Mouse (Mus musculus) CH12.LX (cell line): Measurements from ENCODE around the gene Olfr625-ps1. TPM values are rescaled to one million over a fixed set of nuclear protein-coding genes. Genes with fewer than 3 reads are reported as not detected.

ENCODE experiments used
- DNase-seq: peaks from one replicate; pipeline ENCODE4 v3.0.0-alpha.2; 2013; ENCODE audit errors: extremely low read depth
- H3K27ac ChIP-seq: 2 replicates; pipeline ENCODE4 v1.5.1; 2012; ENCODE audit warnings: low read depth, mild to moderate bottlenecking, control low read depth, moderate library complexity; ENCODE audit not compliant: insufficient read depth
- H3K27me3 ChIP-seq: replicated peaks from 2 replicates; pipeline ENCODE3; 2012; ENCODE audit warnings: inconsistent platforms
- H3K36me3 ChIP-seq, 2 experiments: replicated peaks in 1 of 2; 2 replicates each; pipeline versions ENCODE3 to v1.6.1; 2012; ENCODE audit warnings: inconsistent platforms in 1 of 2, low read length in 1 of 2, mild to moderate bottlenecking in 1 of 2, mixed read lengths in 1 of 2, moderate library complexity in 1 of 2; ENCODE audit not compliant: control insufficient read depth in 1 of 2, insufficient read depth in 1 of 2
- H3K4me1 ChIP-seq, 2 experiments: 2 replicates each; pipeline ENCODE4 v1.6.1; 2012; ENCODE audit warnings: inconsistent platforms in 1 of 2, moderate library complexity in 1 of 2; ENCODE audit not compliant: insufficient read depth in 2 of 2, control insufficient read depth in 1 of 2
- H3K4me2 ChIP-seq: 2 replicates; pipeline ENCODE4 v1.6.1; 2012; ENCODE audit warnings: low read depth, mild to moderate bottlenecking, control low read depth; ENCODE audit not compliant: poor library complexity, insufficient read depth, severe bottlenecking
- H3K4me3 ChIP-seq, 3 experiments: fragments of 150-350 bp in 1 of 3; sonication (generic) in 1 of 3; replicated peaks in 1 of 3; 2 replicates each; pipeline versions ENCODE3 to v1.5.1; 2011 to 2012; ENCODE audit warnings: low read depth in 2 of 3, low read length in 2 of 3, mild to moderate bottlenecking in 2 of 3, moderate library complexity in 2 of 3, control low read depth in 1 of 3, improper control_type of control experiment in 1 of 3, inconsistent platforms in 1 of 3, mixed read lengths in 1 of 3; ENCODE audit not compliant: poor library complexity in 1 of 3
- H3K79me2 ChIP-seq: replicated peaks from 2 replicates; pipeline ENCODE4 v1.6.1; 2012; ENCODE audit warnings: mild to moderate bottlenecking, moderate library complexity; ENCODE audit not compliant: control insufficient read depth, poor library complexity, insufficient read depth, severe bottlenecking; ENCODE audit errors: extremely low read depth
- H3K9ac ChIP-seq: 2 replicates; pipeline ENCODE4 v1.6.1; 2012; ENCODE audit warnings: low read depth, mild to moderate bottlenecking, control low read depth, moderate library complexity; ENCODE audit not compliant: insufficient read depth
- H3K9me3 ChIP-seq: replicated peaks from 2 replicates; pipeline ENCODE3; 2012; ENCODE audit warnings: low read length, inconsistent platforms, mixed read lengths
- BHLHE40 ChIP-seq: IDR thresholded peaks from 2 replicates; pipeline ENCODE4 v1.6.1; 2011; ENCODE audit warnings: mild to moderate bottlenecking, low read depth, low read length, improper control_type of control experiment
- CHD1 ChIP-seq: IDR thresholded peaks from 2 replicates; pipeline ENCODE4 v1.6.1; 2012; ENCODE audit warnings: low read depth, low read length, improper control_type of control experiment, inconsistent platforms
- CHD2 ChIP-seq: IDR thresholded peaks from 2 replicates; pipeline ENCODE4 v1.6.1; 2011; ENCODE audit warnings: low read length, improper control_type of control experiment
- CTCF ChIP-seq, 2 experiments: IDR thresholded peaks in 1 of 2; conservative IDR thresholded peaks in 1 of 2; 2 replicates each; pipeline ENCODE4 v1.5.1; 2011 to 2012; ENCODE audit warnings: low read depth in 2 of 2, low read length in 2 of 2, improper control_type of control experiment in 1 of 2, inconsistent platforms in 1 of 2, mild to moderate bottlenecking in 1 of 2, moderate library complexity in 1 of 2
- E2F4 ChIP-seq: IDR thresholded peaks from 2 replicates; pipeline ENCODE4 v1.6.1; 2011; ENCODE audit warnings: low read depth, low read length, improper control_type of control experiment; ENCODE audit not compliant: insufficient replicate concordance
- ELF1 ChIP-seq: IDR thresholded peaks from 2 replicates; pipeline ENCODE4 v1.6.1; 2014; ENCODE audit warnings: low read depth, mild to moderate bottlenecking, inconsistent platforms, low read length, improper control_type of control experiment
- GABPA ChIP-seq: IDR thresholded peaks from 2 replicates; pipeline ENCODE4 v1.6.1; 2012; ENCODE audit warnings: low read depth, low read length, improper control_type of control experiment, inconsistent platforms; ENCODE audit not compliant: insufficient replicate concordance
- JUN ChIP-seq: IDR thresholded peaks from 2 replicates; pipeline ENCODE4 v1.6.1; 2011; ENCODE audit warnings: low read depth, mild to moderate bottlenecking, low read length, improper control_type of control experiment, moderate library complexity; ENCODE audit not compliant: insufficient read depth
- KAT2A ChIP-seq: IDR thresholded peaks from 2 replicates; pipeline ENCODE4 v1.6.1; 2012; ENCODE audit warnings: low read length, improper control_type of control experiment, inconsistent platforms; ENCODE audit not compliant: insufficient replicate concordance
- MAFK ChIP-seq: IDR thresholded peaks from 2 replicates; pipeline ENCODE4 v1.6.1; 2011; ENCODE audit warnings: low read length, improper control_type of control experiment; ENCODE audit not compliant: insufficient replicate concordance
- MAX ChIP-seq: IDR thresholded peaks from 2 replicates; pipeline ENCODE4 v1.6.1; 2011; ENCODE audit warnings: low read length, improper control_type of control experiment
- MEF2A ChIP-seq: IDR thresholded peaks from 2 replicates; pipeline ENCODE4 v1.6.1; 2014; ENCODE audit warnings: low read depth, mild to moderate bottlenecking, inconsistent platforms, low read length, improper control_type of control experiment, borderline replicate concordance
- MYC ChIP-seq: IDR thresholded peaks from 2 replicates; pipeline ENCODE4 v1.6.1; 2011; ENCODE audit warnings: low read depth, mild to moderate bottlenecking, improper control_type of control experiment, low read length
- NRF1 ChIP-seq: IDR thresholded peaks from 2 replicates; pipeline ENCODE4 v1.6.1; 2014; ENCODE audit warnings: low read depth, mild to moderate bottlenecking, inconsistent platforms, low read length, improper control_type of control experiment, moderate library complexity
- PAX5 ChIP-seq: IDR thresholded peaks from 2 replicates; pipeline ENCODE4 v1.6.1; 2012; ENCODE audit warnings: low read length, inconsistent platforms, mixed read lengths
- POLR2A ChIP-seq: IDR thresholded peaks from 2 replicates; pipeline ENCODE4 v1.6.1; 2011; ENCODE audit warnings: low read depth, mild to moderate bottlenecking, improper control_type of control experiment, low read length
- RAD21 ChIP-seq: IDR thresholded peaks from 2 replicates; pipeline ENCODE4 v1.6.1; 2011; ENCODE audit warnings: low read depth, mild to moderate bottlenecking, low read length, improper control_type of control experiment, moderate library complexity
- RCOR1 ChIP-seq: conservative IDR thresholded peaks from 2 replicates; pipeline ENCODE4 v1.6.1; 2012; ENCODE audit warnings: low read depth, mild to moderate bottlenecking, inconsistent platforms, low read length, improper control_type of control experiment
- UBTF ChIP-seq: IDR thresholded peaks from 2 replicates; pipeline ENCODE4 v1.6.1; 2012; ENCODE audit warnings: low read depth, mild to moderate bottlenecking, inconsistent platforms, low read length, improper control_type of control experiment, moderate library complexity
- USF1 ChIP-seq: IDR thresholded peaks from 2 replicates; pipeline ENCODE4 v1.6.1; 2014; ENCODE audit warnings: low read depth, mild to moderate bottlenecking, inconsistent platforms, low read length, improper control_type of control experiment
- ZMIZ1 ChIP-seq: IDR thresholded peaks from 2 replicates; pipeline ENCODE4 v1.6.1; 2012; ENCODE audit warnings: low read depth, mild to moderate bottlenecking, inconsistent platforms, low read length, improper control_type of control experiment
- ZNF384 ChIP-seq: IDR thresholded peaks from 2 replicates; pipeline ENCODE4 v1.6.1; 2012; ENCODE audit warnings: low read depth, low read length, improper control_type of control experiment, inconsistent platforms
- dilution Hi-C: fragments of 300-500 bp; cut with MboI; formaldehyde crosslinking; loops from 2 replicates; pipeline ENCODE4 v1.14.3; 2020; ENCODE audit warnings: low sequenced_read_pairs; ENCODE audit not compliant: extremely low pct_unique_long_range_greater_than_20kb, extremely low pct_ligation_motif_present
- in situ Hi-C: fragments of 300-500 bp; cut with MboI; formaldehyde crosslinking; loops from 3 replicates; pipeline ENCODE4 v1.14.3; 2019; ENCODE audit warnings: low sequenced_read_pairs, low pct_ligation_motif_present, low pct_unique_long_range_greater_than_20kb, mixed read lengths
- polyA plus RNA-seq: library from polyadenylated mRNA; unstranded; fragments of >175 nt; gene quantifications from 2 replicates; pipeline ENCODE4 v1.2.1, GENCODE M21; 2012; ENCODE audit warnings: low read depth; ENCODE audit not compliant: insufficient read length
- total RNA-seq, 2 experiments: library from RNA; depleted of rRNA; stranded (reverse); fragments of 300-350 nt in 1 of 2; fragments of >200 nt in 1 of 2; gene quantifications; 2 replicates each; pipeline ENCODE4 v1.2.3; 2012 to 2014

Olfr625-ps1 gene
- total and polyA plus RNA-seq, 3 experiments, result not detected

GRCm38 (mm10) chr7:103642602-103643001 is 39.9 kb upstream of the Olfr625-ps1 start, which contains the start of gene Olfr622:
Gene Olfr622, minus strand, starts transcription at chr7:103642702.
- no peak within 1 kb of the TSS for H3K4me3 ChIP-seq
- no peak for DNase-seq
- TF ChIP-seq CHD1 (no peak), ZMIZ1 (no peak), JUN (no peak), BHLHE40 (no peak), MAX (no peak), CTCF (conservative IDR thresholded peaks at IDR 0.05 in 1 of 2, IDR thresholded peaks at IDR 0.05 in 1 of 2; ENCODE audit: low read depth in 2 of 2, low read length in 2 of 2) (no peak), NRF1 (no peak), KAT2A (no peak), POLR2A (no peak), MEF2A (no peak), MAFK (no peak), USF1 (no peak), GABPA (no peak), UBTF (no peak), RCOR1 (no peak), PAX5 (no peak), E2F4 (no peak), ZNF384 (no peak)
- no peaks in the 10 kb centered on the region for H3K36me3 ChIP-seq
- peaks cover 3% of the 10 kb centered on the region for H3K27me3 ChIP-seq
- no peaks in the 10 kb centered on the region for H3K9me3 ChIP-seq
- H3K4me1 ChIP-seq, result no peaks in the 10 kb centered on the region
- no peaks in the 10 kb centered on the region for H3K79me2 ChIP-seq
- H3K9ac ChIP-seq, result no peak within 1 kb of the TSS
- no peak within 1 kb of the TSS for H3K27ac ChIP-seq
- dilution Hi-C loops (no loop called here), in situ Hi-C loops (no loop called here)
- no peak within 1 kb of the TSS for H3K4me2 ChIP-seq

- H3K27me3 ChIP-seq, result peaks cover 3% of the 10 kb centered on the region
- H3K27ac ChIP-seq, result no peak overlapping the region
- H3K4me2 ChIP-seq, result no peak overlapping the region
- in situ Hi-C loops (no loop called here), dilution Hi-C loops (no loop called here)
- DNase-seq, result no peak
- H3K9me3 ChIP-seq, result no peaks in the 10 kb centered on the region
- no peaks in the 10 kb centered on the region for H3K79me2 ChIP-seq
- H3K4me3 ChIP-seq, result no peak overlapping the region
- no peak overlapping the region for H3K9ac ChIP-seq
- H3K4me1 ChIP-seq, result no peaks in the 10 kb centered on the region
- TF ChIP-seq CTCF (conservative IDR thresholded peaks at IDR 0.05 in 1 of 2, IDR thresholded peaks at IDR 0.05 in 1 of 2; ENCODE audit: low read depth in 2 of 2, low read length in 2 of 2) (no peak), GABPA (no peak), MYC (no peak), ELF1 (no peak), JUN (no peak), CHD2 (no peak), RAD21 (no peak)
- H3K36me3 ChIP-seq, result no peaks in the 10 kb centered on the region
Observed at GRCm38 (mm10) chr7:103644070-103644469, 38.5 kb upstream of the Olfr625-ps1 start.
